Mouse (Mus musculus): ENCODE results near the gene Cep170b.

Cep170b gene

GRCm38 (mm10) chr12:112763176-112763575 lies 42.9 kb downstream of the Cep170b start:
- DNase-seq (ENCODE audit: low read depth, low spot score): no peak

- DNase-seq (ENCODE audit: low read depth, low spot score): no peak
These were observed 43.9 kb downstream of the Cep170b start for GRCm38 (mm10) chr12:112764141-112764540.

- no peak for DNase-seq (ENCODE audit: low read depth, low spot score)
These were observed 44.7 kb downstream of the Cep170b start for GRCm38 (mm10) chr12:112764991-112765390.

- no peak for DNase-seq (ENCODE audit: low read depth, low spot score)
These were observed 46.3 kb downstream of the Cep170b start for GRCm38 (mm10) chr12:112766586-112766985.

GRCm38 (mm10) chr12:112767036-112767890 lies 47.0 kb downstream of the Cep170b start:
- no peak for DNase-seq (ENCODE audit: low read depth, low spot score)

- DNase-seq (ENCODE audit: low read depth, low spot score): no peak
These were observed 47.9 kb downstream of the Cep170b start for GRCm38 (mm10) chr12:112768166-112768565.

- DNase-seq (ENCODE audit: low read depth, low spot score): peak; percentile 62
These were observed 48.8 kb downstream of the Cep170b start for GRCm38 (mm10) chr12:112769031-112769430.

- no peak for DNase-seq (ENCODE audit: low read depth, low spot score)
These were observed 49.5 kb downstream of the Cep170b start for GRCm38 (mm10) chr12:112769751-112770150.

- no peak for DNase-seq (ENCODE audit: low read depth, low spot score)
These were observed 50.1 kb downstream of the Cep170b start for GRCm38 (mm10) chr12:112770396-112770795.

GRCm38 (mm10) chr12:112772306-112772705 lies 52.1 kb downstream of the Cep170b start:
- no peak for DNase-seq (ENCODE audit: low read depth, low spot score)

- no peak for DNase-seq (ENCODE audit: low read depth, low spot score)
These were observed 53.1 kb downstream of the Cep170b start for GRCm38 (mm10) chr12:112773366-112773765.

- no peak for DNase-seq (ENCODE audit: low read depth, low spot score)
These were observed 53.8 kb downstream of the Cep170b start for GRCm38 (mm10) chr12:112774026-112774425.

- DNase-seq (ENCODE audit: low read depth, low spot score): no peak
These were observed 54.2 kb downstream of the Cep170b start for GRCm38 (mm10) chr12:112774481-112774880.

GRCm38 (mm10) chr12:112791026-112791425 lies 70.8 kb downstream of the Cep170b start:
- DNase-seq (ENCODE audit: low read depth, low spot score): no peak

- DNase-seq (ENCODE audit: low read depth, low spot score): peak; percentile 83
These were observed 73.5 kb downstream of the Cep170b start for GRCm38 (mm10) chr12:112793601-112794355.

- no peak for DNase-seq (ENCODE audit: low read depth, low spot score)
These were observed 74.1 kb downstream of the Cep170b start for GRCm38 (mm10) chr12:112794356-112794816.

GRCm38 (mm10) chr12:112794998-112795397 lies 74.7 kb downstream of the Cep170b start:
- no peak for DNase-seq (ENCODE audit: low read depth, low spot score)

- peak; percentile 95 for DNase-seq (ENCODE audit: low read depth, low spot score)
These were observed 75.3 kb downstream of the Cep170b start for GRCm38 (mm10) chr12:112795466-112796104.
